Mouse (Mus musculus): ENCODE measurements at regions not wholly inside any gene's neighbourhood (a gene's known extent, or its start where the extent isn't known, plus 50 kb on each side); places are given as distances from the start of the nearest gene placed in this dataset.

DNA sequence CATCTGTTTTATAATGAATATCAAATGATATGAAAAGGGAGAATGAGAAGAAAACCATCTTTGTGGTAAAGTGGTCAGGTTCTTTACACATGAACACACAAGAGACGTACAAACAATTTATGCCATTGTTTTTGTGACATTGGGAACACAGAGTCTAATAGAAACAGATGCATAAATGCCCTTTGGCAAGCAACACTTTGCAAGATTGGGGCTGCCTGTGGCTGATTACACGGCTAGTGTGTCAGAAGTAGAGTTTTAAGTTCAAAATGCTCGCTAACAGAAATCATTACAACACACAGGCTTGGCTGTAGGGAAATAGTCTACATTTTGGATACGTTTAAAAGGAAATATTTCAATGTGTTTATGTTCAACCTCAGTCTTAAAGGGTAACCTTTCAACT is 228.5 kb upstream of the Npvf start:
- TF ChIP-seq CTCF (IDR thresholded peaks at IDR 0.05; ENCODE audit: low read depth, low read length) (no peak), POLR2A (IDR thresholded peaks at IDR 0.05; ENCODE audit: extremely low read depth, insufficient read depth, low read length) (no peak)
